Mouse (Mus musculus): ENCODE results near the gene Tarbp1.

- no peak for TF ChIP-seq CTCF (conservative IDR thresholded peaks at IDR 0.05; ENCODE audit: low read length)
- no peak for TF ChIP-seq NANOG (IDR thresholded peaks at IDR 0.05; ENCODE audit: borderline replicate concordance, low read length)
- TF ChIP-seq POU5F1 (IDR thresholded peaks at IDR 0.05; ENCODE audit: borderline replicate concordance, low read length): no peak
Observed at GRCm38 (mm10) chr8:126464071-126464470, 10.8 kb downstream of the Tarbp1 start.

All from E14TG2a.4 (cell line).